Mouse (Mus musculus): Measurements from ENCODE around the gene Nampt.

GRCm38 (mm10) chr12:32801078-32801477 lies 18.3 kb upstream of the Nampt start:
- TF ChIP-seq CTCF (IDR thresholded peaks at IDR 0.05; ENCODE audit: low read depth, low read length): no peak
- TF ChIP-seq TAL1 (conservative IDR thresholded peaks at IDR 0.05; ENCODE audit: low read depth, low read length): no peak
- no peak for TF ChIP-seq GATA1 (IDR thresholded peaks at IDR 0.05; ENCODE audit: borderline replicate concordance, low read length)
